Mouse (Mus musculus): Measurements from ENCODE around the gene Ercc4. TPM values are rescaled to one million over a fixed set of nuclear protein-coding genes. Genes with fewer than 3 reads are reported as not detected.
A peak's percentile ranks its signal among the peaks of the same experiment; 100 is the strongest.
"Not testable (repeated sequence)": the region's sequence is repeated elsewhere in the genome, so short reads cannot be mapped to it uniquely, and the experiment has no call there.

The Ercc4 gene
- 9.9 to 22.0 TPM (median 13.4 TPM) in 3 replicates for total RNA-seq (2017)

DNA sequence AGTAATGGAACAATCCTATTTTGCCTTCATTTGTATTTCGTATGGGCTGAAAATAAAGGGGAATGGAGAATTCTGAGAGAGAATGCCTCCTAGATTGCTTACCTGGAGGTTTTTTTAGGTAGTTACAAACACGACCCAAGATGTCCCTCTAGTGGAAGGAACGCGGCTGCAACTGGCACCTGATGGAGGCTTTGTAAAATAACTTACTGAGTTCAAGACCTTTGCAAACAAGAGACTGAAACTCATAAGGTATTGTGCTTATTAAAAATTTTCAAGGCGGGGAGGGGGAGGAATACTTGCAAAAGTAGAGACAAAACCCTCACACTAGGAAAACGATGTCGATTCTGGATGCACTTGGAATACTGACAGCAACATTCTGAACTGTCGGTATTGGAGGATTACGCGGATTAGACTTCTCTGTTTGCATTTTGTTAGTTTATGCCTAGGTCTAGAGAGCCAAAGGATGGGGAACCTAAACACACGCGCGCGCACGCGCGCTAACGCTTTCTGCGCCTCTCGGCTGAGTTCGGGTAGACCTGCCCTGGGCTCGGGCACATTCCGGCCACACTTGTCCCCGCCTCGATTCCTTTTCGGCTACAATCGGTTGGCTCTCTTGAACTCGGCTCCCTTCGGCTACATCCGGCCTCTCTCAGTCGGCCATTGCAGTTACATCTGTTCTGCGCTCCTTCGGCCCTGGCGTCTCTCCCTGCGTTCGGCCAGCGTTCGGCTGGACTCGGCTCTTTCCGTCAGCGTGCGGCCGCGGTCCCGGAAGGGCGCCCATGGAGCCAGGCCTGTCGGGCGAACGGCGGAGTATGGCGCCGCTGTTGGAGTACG lies at the start of gene Ercc4:
Gene Ercc4, plus strand, starts transcription at position 529 of the 834 bp plus-strand sequence.
- peak; percentile 98 for ATAC-seq (replicated peaks; ENCODE audit: insufficient number of reproducible peaks, low FRiP score, low TSS enrichment, poor library complexity, severe bottlenecking)

DNA sequence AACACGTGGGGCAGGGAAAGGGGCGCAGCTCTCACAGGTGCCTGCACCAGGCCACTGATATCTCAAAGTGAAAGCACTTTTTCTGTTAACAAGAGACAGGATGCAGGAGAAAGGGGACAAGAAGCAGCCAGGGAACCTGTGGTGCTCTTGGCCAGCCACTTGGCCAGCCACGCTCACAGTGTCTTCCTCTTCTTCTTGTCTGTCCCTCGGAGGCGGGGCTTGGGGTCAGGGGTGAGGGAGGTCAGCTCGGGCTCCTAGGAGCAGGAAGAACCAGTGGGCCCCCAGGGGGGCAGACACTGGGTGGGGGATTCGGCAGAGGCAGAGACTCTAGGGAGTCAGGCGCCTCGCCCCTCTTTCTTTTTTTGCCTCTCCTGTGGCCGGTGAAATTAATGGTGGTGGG lies 48.4 kb upstream of the Ercc4 start:
- no peak for ATAC-seq (replicated peaks; ENCODE audit: insufficient number of reproducible peaks, low FRiP score, low TSS enrichment, poor library complexity, severe bottlenecking)

DNA sequence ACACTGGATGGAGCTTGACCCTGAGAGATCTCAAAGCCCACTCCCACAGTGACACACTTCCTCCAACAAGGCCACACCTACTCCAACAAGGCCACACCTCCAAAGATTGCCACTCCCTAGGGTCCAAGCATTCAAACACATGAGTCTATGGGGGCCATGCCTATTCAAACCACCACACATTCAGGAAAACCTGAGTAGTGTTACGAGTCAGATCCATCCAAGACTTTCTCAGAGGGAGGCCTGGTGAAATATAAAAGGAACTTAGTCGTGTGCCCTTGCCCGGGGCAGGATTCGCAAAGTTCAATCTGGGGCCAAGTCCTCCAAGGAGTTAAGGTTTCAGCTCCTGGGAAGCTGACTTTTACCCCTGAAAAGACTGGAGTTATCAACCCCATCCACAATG lies 35.3 kb upstream of the Ercc4 start:
- ATAC-seq (replicated peaks; ENCODE audit: insufficient number of reproducible peaks, low FRiP score, low TSS enrichment, poor library complexity, severe bottlenecking) = no peak

DNA sequence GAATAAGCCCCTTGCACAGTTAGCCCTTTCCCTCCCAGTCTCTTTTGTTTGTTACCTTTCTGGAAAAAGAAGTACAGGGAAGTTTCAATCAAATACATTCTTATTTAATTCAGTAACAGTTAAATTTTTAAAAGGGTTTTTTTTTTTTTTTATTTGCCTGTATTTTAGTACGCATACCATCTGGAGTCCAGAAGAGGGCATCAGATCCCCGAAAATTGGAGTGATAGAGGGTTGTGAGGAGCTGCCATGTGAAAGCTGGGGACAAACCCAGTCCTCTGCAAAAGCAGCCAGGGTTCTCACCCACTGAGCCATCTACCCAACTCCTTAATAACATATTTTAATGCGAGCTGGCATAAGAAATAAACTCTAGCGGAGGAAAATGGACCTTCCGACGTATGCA lies 29.3 kb upstream of the Ercc4 start:
- no peak for ATAC-seq (replicated peaks; ENCODE audit: insufficient number of reproducible peaks, low FRiP score, low TSS enrichment, poor library complexity, severe bottlenecking)

DNA sequence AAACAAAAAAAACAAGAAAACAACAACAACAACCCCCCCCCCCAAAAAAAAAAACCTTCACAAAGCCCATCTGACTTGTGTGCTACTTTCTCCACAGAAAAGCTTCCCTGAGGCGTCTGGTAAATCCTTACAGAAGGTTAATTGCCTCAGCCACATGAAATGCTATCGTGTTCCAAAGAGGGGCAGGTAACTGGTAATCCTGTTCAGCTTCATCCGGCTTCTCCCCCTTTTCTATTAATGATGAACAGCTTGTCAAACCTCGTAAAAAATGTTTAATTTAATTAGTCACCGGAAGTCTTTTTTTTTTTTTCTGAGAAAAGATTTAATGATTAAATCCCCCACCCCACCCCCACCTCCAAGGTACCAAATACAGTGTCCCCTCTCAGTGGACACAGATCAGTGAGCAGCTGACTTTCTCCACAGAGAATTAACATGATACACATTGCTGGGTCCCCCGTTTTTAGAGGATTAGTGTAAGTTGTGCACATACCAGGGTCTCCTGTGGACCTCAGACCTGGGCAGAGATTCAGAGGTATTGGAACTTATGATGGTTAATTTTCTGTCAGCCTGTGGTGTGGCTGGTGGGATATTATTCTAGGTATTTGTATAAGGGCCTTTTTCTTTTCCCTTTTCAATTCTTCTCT lies 26.2 kb upstream of the Ercc4 start:
- no peak for ATAC-seq (replicated peaks; ENCODE audit: insufficient number of reproducible peaks, low FRiP score, low TSS enrichment, poor library complexity, severe bottlenecking)

DNA sequence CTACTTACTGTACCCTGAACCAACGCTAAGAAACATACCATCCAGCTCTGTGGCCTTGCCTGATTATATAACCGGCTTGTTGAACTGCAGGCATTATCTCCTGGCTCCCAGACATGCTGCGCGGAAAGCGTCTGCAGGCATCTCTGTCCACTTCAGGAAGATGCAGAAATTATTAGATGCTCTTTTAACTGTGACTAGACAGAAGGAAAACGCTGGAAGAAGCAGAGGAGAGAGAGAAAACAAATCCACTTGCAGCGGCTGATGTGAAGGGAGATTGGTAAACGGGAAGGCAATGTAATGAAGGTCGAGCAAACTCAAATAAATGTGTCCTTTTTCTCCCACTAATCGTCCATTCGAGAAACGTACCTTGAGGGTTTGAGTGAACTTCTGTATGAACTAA lies 1.1 kb upstream of the Ercc4 start:
- ATAC-seq (replicated peaks; ENCODE audit: insufficient number of reproducible peaks, low FRiP score, low TSS enrichment, poor library complexity, severe bottlenecking) = no peak

DNA sequence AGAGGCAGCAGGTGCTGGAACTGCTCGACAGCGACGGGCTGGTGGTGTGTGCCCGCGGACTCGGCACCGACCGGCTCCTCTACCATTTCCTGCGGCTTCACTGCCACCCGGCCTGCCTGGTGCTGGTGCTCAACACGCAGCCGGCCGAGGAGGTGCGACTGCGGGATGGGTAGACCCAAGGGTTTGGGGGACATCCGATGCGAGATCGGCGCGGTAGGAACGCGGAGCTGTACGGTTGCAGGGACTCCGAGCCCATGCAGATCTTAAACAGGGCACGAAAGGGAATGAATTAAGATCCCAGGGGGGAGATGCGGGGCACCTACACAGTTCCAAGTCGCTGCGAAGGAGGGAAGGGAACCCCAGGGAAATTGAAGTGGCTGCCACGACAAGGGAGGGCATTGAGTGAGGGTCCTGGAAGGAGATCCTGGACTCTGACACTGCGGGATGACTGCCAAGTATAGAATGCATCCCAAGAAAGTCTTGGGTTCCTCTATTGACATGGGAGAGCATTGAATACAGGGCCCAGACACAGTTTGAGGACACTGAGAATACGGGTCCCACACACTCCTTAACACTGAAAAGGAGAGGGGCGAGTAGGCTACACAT lies 609 bp downstream of the Ercc4 start:
- peak; percentile 25; the same call in 1 of the 2 replicates for ATAC-seq (replicated peaks; ENCODE audit: insufficient number of reproducible peaks, low FRiP score, low TSS enrichment, poor library complexity, severe bottlenecking)

DNA sequence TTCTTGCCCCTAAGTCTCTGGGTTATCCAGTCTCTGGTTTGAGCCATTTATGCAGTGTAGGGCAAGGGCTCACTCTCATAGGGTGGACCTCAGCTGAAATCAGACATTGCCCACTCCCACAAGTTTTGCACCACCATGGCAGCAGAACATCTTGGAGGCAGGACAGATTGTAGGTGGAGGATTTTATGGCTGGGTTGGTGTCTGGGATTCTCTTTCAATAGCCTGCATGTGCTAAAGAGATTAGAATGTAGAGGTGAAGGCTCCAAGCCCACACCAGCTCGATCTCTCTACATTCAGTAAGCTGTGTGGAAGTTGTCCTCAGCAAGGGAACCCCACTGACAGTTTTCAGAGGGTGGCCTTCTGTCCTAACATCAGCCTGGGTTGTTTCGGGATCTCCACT lies 5.3 kb downstream of the Ercc4 start:
- no peak for ATAC-seq (replicated peaks; ENCODE audit: insufficient number of reproducible peaks, low FRiP score, low TSS enrichment, poor library complexity, severe bottlenecking)

DNA sequence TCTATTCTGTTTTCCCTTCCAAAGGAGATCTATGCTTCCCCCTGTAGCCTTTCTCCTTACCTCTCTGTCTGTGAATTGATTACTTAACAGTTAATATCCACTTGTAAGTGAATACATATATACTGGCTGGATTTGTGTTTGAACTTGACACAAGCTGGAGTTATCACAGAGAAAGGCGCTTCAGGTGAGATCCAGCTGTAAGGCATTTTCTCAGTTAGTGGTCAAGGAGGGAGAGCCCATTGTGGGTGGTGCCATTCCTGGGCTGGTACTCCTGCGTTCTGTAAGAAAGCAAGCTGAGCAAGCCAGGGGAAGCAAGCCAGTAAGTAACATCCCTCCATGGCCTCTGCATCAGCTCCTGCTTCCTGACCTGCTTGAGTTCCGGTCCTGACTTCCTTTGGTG lies 6.0 kb downstream of the Ercc4 start:
- not testable (repeated sequence) for ATAC-seq (replicated peaks; ENCODE audit: insufficient number of reproducible peaks, low FRiP score, low TSS enrichment, poor library complexity, severe bottlenecking)

DNA sequence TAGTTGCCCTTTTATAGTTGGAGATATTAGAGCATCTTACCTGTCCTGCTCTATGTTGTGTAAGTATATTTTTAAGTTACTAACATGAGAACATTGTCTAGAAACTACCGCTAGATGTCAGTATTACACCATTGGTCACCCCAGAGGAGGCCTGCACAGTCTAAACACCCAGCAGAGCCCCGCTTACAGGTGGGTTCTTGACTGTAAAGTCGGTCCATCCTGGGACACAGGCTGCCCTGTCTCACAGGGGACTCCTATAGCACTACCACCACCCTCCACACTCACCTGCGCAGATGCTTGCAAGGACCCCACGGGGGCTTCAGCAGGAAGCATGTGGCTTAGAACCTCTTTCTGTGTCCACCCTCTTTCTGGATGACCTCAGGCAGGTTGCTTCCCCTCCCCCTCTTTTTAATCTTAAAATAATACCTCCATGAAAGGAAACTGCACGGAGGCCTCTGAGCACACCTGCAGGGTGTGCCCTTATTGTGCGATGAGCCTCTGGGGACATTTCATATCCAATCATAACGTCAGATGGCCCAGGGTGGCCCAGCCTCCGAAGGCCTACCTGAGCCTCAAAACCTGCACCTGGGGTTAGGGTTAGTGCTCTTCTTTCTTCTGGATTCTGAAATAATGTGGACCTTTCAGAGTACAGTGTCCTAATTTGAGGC lies 7.9 kb downstream of the Ercc4 start:
- peak; percentile 66; the same call in 1 of the 2 replicates for ATAC-seq (replicated peaks; ENCODE audit: insufficient number of reproducible peaks, low FRiP score, low TSS enrichment, poor library complexity, severe bottlenecking)

DNA sequence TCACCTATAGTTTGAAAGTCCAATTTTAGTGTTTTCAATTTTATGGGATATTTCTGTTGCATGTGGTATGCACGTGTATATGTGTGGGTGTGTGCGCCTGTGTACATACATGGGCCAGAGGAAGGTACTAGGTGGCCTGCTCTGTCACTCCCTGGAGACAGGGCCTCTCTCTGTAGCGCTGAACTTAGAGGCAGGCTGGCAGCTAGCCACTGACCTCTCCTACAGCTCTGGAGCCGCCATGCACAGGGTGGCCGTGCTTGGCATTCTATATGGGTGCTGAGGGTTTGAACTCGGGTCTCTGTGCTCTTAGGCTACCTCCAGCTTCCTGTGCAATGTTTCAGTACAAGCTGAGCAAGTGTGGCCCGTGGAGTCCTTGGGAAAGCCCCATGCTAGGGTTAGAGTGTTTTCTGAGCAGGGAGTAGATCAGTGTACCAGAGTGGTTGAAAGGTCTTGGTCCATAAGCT lies 8.5 kb downstream of the Ercc4 start:
- ATAC-seq (replicated peaks; ENCODE audit: insufficient number of reproducible peaks, low FRiP score, low TSS enrichment, poor library complexity, severe bottlenecking) = no peak

DNA sequence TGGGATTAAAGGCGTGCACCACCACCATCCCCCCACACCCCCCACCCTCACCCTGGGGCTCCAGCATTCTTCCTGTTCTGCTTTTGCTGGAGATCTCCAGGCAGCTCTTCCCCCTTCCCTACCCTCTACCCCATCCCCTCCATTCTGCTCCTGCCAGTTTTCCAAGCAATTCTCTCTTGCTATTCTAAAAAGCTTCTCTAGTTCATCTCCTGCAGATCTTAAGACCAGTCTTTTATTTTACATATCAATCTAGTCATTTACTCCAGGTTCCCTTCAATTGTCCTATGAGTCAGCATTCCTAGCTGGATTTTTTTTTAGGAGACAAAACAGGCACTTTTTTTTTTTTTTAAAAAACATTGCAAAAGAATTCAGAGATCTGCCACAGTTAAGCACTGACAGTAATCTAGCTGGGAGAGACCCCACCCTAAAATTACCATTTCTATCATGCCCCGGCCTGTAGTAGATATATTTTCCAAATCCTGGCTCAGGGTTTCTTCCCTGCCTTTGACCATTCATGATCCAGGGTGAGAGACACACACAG lies 9.3 kb downstream of the Ercc4 start:
- no peak for ATAC-seq (replicated peaks; ENCODE audit: insufficient number of reproducible peaks, low FRiP score, low TSS enrichment, poor library complexity, severe bottlenecking)

DNA sequence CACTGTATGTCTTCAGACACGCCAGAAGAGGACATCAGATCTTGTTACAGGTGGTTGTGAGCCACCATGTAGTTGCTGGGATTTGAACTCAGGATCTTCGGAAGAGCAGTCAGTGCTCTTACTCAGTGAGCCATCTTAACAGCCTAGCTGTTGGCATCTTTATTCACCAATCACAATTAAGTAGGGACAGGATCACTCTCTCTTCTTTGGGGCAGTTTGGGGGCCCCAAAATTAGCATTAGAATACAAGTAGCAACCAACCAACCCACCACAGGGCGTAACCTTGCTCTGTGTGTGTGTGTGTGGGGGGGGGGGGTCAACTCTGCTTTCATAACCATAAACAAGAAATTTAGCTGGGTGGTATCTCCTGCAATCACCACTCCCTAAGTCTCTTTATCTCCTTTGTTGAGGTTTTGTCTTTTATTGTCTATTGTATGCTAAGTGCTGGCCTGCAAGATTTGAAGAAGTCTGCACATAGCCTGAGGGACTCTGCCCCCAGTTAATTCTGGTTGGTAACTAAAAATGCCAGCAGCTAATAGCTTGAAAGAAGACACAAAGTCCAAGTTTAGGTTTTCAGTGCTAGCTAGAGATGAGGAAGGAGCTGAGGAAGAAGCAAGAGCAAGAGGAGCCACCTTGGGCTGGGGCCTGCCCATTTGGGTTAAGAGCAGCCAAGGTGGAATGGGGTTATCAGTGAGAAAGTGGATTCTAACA lies 10.3 kb downstream of the Ercc4 start:
- ATAC-seq (replicated peaks; ENCODE audit: insufficient number of reproducible peaks, low FRiP score, low TSS enrichment, poor library complexity, severe bottlenecking) = no peak

DNA sequence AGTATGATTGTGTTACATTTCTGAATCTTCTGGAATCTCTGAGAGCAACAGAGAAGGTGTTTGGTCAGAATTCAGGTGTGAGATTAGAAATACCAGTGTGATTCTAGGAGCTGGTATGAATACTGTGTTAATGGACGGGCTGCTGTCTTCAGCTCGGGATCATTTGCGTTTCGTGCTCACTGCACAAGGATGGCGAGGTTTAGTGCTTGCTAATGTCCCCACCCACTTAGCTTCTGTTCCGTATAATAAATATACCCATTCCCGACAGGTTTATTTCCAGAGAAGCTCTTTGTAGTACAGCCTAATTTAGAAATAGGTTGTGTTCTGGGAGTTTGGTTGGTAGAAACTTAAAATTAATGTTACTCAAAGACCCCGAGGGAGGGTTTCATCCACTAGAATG lies 15.9 kb downstream of the Ercc4 start:
- no peak for ATAC-seq (replicated peaks; ENCODE audit: insufficient number of reproducible peaks, low FRiP score, low TSS enrichment, poor library complexity, severe bottlenecking)

DNA sequence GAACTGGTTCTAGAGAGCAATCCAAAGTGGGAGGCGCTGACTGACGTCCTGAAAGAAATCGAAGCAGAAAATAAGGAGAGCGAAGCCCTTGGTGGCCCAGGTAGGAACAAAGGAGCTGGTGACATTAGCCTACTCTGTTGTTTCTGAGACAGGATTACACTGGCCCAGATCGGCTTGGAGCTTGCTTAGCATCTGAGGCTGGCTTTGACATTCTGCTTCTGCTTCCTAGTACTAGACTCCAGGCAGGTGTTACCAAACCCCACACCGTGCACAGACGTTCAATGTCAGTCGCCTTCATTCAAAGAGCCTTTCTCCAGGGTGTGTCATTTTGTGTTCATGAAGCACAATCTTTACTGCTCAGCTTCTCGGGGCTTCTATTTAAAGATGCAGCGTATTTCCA lies 18.1 kb downstream of the Ercc4 start:
- ATAC-seq (replicated peaks; ENCODE audit: insufficient number of reproducible peaks, low FRiP score, low TSS enrichment, poor library complexity, severe bottlenecking) = no peak

DNA sequence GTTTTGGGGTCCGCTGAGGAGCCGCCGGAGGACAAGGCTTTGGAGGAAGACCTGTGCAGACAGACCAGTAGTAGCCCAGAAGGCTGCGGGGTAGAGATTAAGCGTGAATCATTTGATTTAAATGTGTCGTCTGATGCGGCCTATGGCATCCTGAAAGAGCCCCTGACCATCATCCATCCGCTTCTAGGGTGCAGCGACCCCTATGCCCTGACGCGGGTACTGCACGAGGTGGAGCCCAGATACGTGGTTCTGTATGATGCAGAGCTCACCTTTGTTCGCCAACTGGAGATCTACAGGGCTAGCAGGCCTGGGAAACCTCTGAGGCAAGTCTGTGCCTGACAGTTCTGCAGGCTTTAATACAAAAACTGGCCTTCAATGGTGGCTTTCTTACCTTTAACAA lies 20.9 kb downstream of the Ercc4 start:
- no peak; the same call in 1 of the 2 replicates for ATAC-seq (replicated peaks; ENCODE audit: insufficient number of reproducible peaks, low FRiP score, low TSS enrichment, poor library complexity, severe bottlenecking)

DNA sequence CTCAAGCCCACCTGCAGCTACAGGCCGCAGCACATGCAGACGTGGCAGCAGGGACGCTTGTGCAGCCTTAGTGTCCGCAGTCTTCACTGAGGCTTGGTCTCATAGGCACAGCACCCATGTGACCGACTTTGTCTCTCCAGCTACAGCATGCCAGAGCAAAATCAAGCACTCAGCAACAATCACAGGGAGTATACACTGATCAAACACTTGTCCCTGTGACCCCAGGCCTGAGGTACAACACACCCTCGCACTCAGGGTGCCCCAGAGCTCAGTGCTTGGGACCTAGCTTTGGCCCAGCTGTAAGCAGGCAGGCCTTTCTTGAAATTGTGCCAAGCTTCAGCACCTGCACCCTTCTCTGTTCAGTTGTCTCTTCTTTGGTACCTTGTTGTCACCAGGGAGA lies 31.7 kb downstream of the Ercc4 start:
- ATAC-seq (replicated peaks; ENCODE audit: insufficient number of reproducible peaks, low FRiP score, low TSS enrichment, poor library complexity, severe bottlenecking) = no peak

DNA sequence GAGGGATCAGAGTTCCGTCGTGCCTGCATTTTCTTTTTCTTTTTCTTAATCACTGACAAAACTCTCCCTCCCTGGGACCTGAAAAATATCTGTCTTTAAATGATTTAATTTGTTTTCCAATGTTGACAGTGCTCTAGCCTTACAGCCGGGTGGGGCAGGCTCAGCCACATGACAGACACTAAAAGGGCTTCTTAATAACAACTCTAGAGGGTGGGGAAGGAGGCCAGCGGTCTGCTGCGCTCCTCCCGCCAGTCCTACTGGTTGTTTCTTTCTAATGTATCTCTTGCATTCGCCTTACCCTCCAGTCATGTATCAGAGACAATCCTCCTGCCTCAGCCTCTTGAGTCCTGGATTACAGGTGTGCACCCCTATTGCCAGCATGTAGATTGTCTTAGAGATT lies 34.4 kb downstream of the Ercc4 start:
- no peak for ATAC-seq (replicated peaks; ENCODE audit: insufficient number of reproducible peaks, low FRiP score, low TSS enrichment, poor library complexity, severe bottlenecking)
